Mouse (Mus musculus): ENCODE results near the gene Ttc13.

DNA sequence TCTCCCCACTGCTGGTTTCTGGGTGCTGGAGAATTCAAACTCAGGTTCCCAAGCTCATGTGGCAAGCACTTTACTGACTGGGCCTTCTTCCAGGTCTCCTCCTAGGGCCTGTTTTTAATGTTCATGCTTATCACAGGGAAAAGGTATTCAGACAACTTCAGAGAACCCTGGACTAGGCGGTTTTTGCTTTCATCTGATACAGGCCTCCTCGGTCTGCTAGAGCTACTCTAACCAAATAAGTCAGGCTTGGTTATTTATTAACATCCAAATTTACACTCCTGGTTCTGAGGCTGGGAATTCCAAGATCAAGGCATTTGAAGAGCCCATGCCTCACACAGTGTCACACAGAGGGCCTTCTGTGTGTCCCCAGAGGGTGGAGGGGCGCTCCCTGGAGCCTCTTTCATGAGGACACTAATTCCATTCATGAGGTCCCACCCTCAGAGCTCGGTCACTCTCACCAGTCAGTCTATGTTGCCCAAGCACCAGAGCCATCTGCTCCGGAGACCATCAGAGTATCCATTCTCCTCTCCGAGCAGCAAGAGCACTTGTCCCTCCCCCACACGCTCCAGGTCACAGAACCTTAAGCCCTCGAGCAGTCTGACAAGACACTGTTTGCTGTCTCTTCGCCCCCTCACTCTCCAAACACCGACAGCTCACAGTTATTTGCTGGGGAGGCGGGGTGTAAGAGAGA is 32.5 kb upstream of the Ttc13 start:
- TF ChIP-seq POLR2A (IDR thresholded peaks at IDR 0.05; ENCODE audit: borderline replicate concordance, low read depth, low read length) (no peak), CTCF (IDR thresholded peaks at IDR 0.05; ENCODE audit: low read depth, low read length) (no peak)
